Mouse (Mus musculus): ENCODE data around the gene Gm20388. TPM values are rescaled to one million over a fixed set of nuclear protein-coding genes. Genes with fewer than 3 reads are reported as not detected.

The Gm20388 gene
- polyA plus RNA-seq, 1 experiment from 2014 or later, result 5.3 TPM

- peaks cover 4% of the 10 kb centered on the region for H3K4me1 ChIP-seq (replicated peaks; ENCODE audit: control insufficient read depth, insufficient read depth, low read length)
- H3K4me3 ChIP-seq (ENCODE audit: low read depth, low read length), result no peak overlapping the region
- H3K9me3 ChIP-seq (ENCODE audit: control insufficient read depth, low read length), result no peaks in the 10 kb centered on the region
- ATAC-seq (replicated peaks; ENCODE audit: low FRiP score) (no peak), DNase-seq (ENCODE audit: low spot score) (no peak)
- 77% methylated on average over 5 of the region's 5 CpGs for WGBS
- no peaks in the 10 kb centered on the region for H3K27me3 ChIP-seq (replicated peaks; ENCODE audit: control insufficient read depth, insufficient read depth, low read length)
- no peak overlapping the region for H3K9ac ChIP-seq (ENCODE audit: low read depth, low read length)
- H3K4me2 ChIP-seq, result no peak overlapping the region
- peak overlapping the region; percentile 38; the same call in 1 of the 2 replicates for H3K27ac ChIP-seq (ENCODE audit: low read depth, low read length)
- peaks cover 5% of the 10 kb centered on the region; the same call in 1 of the 2 replicates for H3K36me3 ChIP-seq (ENCODE audit: control insufficient read depth, insufficient read depth, low read length)
These were observed 1721.8 kb downstream of the Gm20388 start for GRCm38 (mm10) chr8:121632401-121632800.

- no peaks in the 10 kb centered on the region for H3K9me3 ChIP-seq (ENCODE audit: control insufficient read depth, low read length)
- H3K27ac ChIP-seq (ENCODE audit: low read depth, low read length), result no peak overlapping the region
- H3K27me3 ChIP-seq (replicated peaks; ENCODE audit: control insufficient read depth, insufficient read depth, low read length), result no peaks in the 10 kb centered on the region
- H3K4me2 ChIP-seq, result no peak overlapping the region
- no peak overlapping the region for H3K4me3 ChIP-seq (ENCODE audit: low read depth, low read length)
- 37% methylated on average over 6 of the region's 6 CpGs for WGBS
- peaks cover 4% of the 10 kb centered on the region for H3K4me1 ChIP-seq (replicated peaks; ENCODE audit: control insufficient read depth, insufficient read depth, low read length)
- DNase-seq (ENCODE audit: low spot score) (no peak), ATAC-seq (replicated peaks; ENCODE audit: low FRiP score) (no peak)
- H3K9ac ChIP-seq (ENCODE audit: low read depth, low read length), result no peak overlapping the region
- H3K36me3 ChIP-seq (ENCODE audit: control insufficient read depth, insufficient read depth, low read length), result no peaks in the 10 kb centered on the region
These were observed 1724.9 kb downstream of the Gm20388 start for GRCm38 (mm10) chr8:121635534-121635933.

GRCm38 (mm10) chr8:121636180-121636579 is 1725.5 kb downstream of the Gm20388 start:
- H3K4me2 ChIP-seq, result no peak overlapping the region
- 72% methylated on average over 8 of the region's 8 CpGs for WGBS
- no peaks in the 10 kb centered on the region for H3K36me3 ChIP-seq (ENCODE audit: control insufficient read depth, insufficient read depth, low read length)
- H3K9me3 ChIP-seq (ENCODE audit: control insufficient read depth, low read length), result no peaks in the 10 kb centered on the region
- no peak overlapping the region; the same call in 1 of the 2 replicates for H3K27ac ChIP-seq (ENCODE audit: low read depth, low read length)
- peaks cover 4% of the 10 kb centered on the region for H3K4me1 ChIP-seq (replicated peaks; ENCODE audit: control insufficient read depth, insufficient read depth, low read length)
- H3K9ac ChIP-seq (ENCODE audit: low read depth, low read length), result no peak overlapping the region
- no peaks in the 10 kb centered on the region for H3K27me3 ChIP-seq (replicated peaks; ENCODE audit: control insufficient read depth, insufficient read depth, low read length)
- DNase-seq (ENCODE audit: low spot score) (no peak), ATAC-seq (replicated peaks; ENCODE audit: low FRiP score) (no peak)
- H3K4me3 ChIP-seq (ENCODE audit: low read depth, low read length), result no peak overlapping the region

GRCm38 (mm10) chr8:121642804-121643203 is 1732.2 kb downstream of the Gm20388 start:
- H3K9me3 ChIP-seq (ENCODE audit: control insufficient read depth, low read length), result no peaks in the 10 kb centered on the region
- no peaks in the 10 kb centered on the region; the same call in none of the 2 replicates for H3K4me1 ChIP-seq (replicated peaks; ENCODE audit: control insufficient read depth, insufficient read depth, low read length)
- no peak overlapping the region for H3K4me2 ChIP-seq
- DNase-seq (ENCODE audit: low spot score) (no peak), ATAC-seq (replicated peaks; ENCODE audit: low FRiP score) (no peak)
- no peaks in the 10 kb centered on the region for H3K36me3 ChIP-seq (ENCODE audit: control insufficient read depth, insufficient read depth, low read length)
- H3K27me3 ChIP-seq (replicated peaks; ENCODE audit: control insufficient read depth, insufficient read depth, low read length), result no peaks in the 10 kb centered on the region; the same call in 1 of the 2 replicates
- H3K27ac ChIP-seq (ENCODE audit: low read depth, low read length), result no peak overlapping the region
- WGBS, result 62% methylated on average over 3 of the region's 3 CpGs
- no peak overlapping the region for H3K9ac ChIP-seq (ENCODE audit: low read depth, low read length)
- no peak overlapping the region for H3K4me3 ChIP-seq (ENCODE audit: low read depth, low read length)

GRCm38 (mm10) chr8:121643384-121643783 is 1732.7 kb downstream of the Gm20388 start:
- no peak overlapping the region for H3K4me3 ChIP-seq (ENCODE audit: low read depth, low read length)
- H3K9ac ChIP-seq (ENCODE audit: low read depth, low read length), result no peak overlapping the region
- no peaks in the 10 kb centered on the region; the same call in 1 of the 2 replicates for H3K27me3 ChIP-seq (replicated peaks; ENCODE audit: control insufficient read depth, insufficient read depth, low read length)
- DNase-seq (ENCODE audit: low spot score) (no peak), ATAC-seq (replicated peaks; ENCODE audit: low FRiP score) (no peak)
- WGBS, result 43% methylated on average over 11 of the region's 11 CpGs
- H3K4me1 ChIP-seq (replicated peaks; ENCODE audit: control insufficient read depth, insufficient read depth, low read length), result no peaks in the 10 kb centered on the region; the same call in none of the 2 replicates
- no peaks in the 10 kb centered on the region for H3K9me3 ChIP-seq (ENCODE audit: control insufficient read depth, low read length)
- no peaks in the 10 kb centered on the region for H3K36me3 ChIP-seq (ENCODE audit: control insufficient read depth, insufficient read depth, low read length)
- no peak overlapping the region for H3K27ac ChIP-seq (ENCODE audit: low read depth, low read length)
- no peak overlapping the region for H3K4me2 ChIP-seq

GRCm38 (mm10) chr8:121647511-121648215 is 1737.0 kb downstream of the Gm20388 start:
- Histone ChIP-seq H3K9me3 (ENCODE audit: control insufficient read depth, low read length) (no peaks in the 10 kb centered on the region), H3K4me1 (replicated peaks; ENCODE audit: control insufficient read depth, insufficient read depth, low read length) (peaks cover 15% of the 10 kb centered on the region), H3K4me2 (no peak overlapping the region), H3K27ac (ENCODE audit: low read depth, low read length) (no peak overlapping the region), H3K9ac (ENCODE audit: low read depth, low read length) (no peak overlapping the region), H3K27me3 (replicated peaks; ENCODE audit: control insufficient read depth, insufficient read depth, low read length) (peaks cover 32% of the 10 kb centered on the region), H3K4me3 (ENCODE audit: low read depth, low read length) (no peak overlapping the region), H3K36me3 (ENCODE audit: control insufficient read depth, insufficient read depth, low read length) (no peaks in the 10 kb centered on the region)
- DNase-seq (ENCODE audit: low spot score), result no peak
- ATAC-seq (replicated peaks; ENCODE audit: low FRiP score), result no peak
- 86% methylated on average over 12 of the region's 12 CpGs for WGBS

GRCm38 (mm10) chr8:121648451-121648850 is 1737.8 kb downstream of the Gm20388 start:
- Histone ChIP-seq H3K27me3 (replicated peaks; ENCODE audit: control insufficient read depth, insufficient read depth, low read length) (peaks cover 40% of the 10 kb centered on the region), H3K9ac (ENCODE audit: low read depth, low read length) (no peak overlapping the region), H3K4me3 (ENCODE audit: low read depth, low read length) (no peak overlapping the region), H3K9me3 (ENCODE audit: control insufficient read depth, low read length) (no peaks in the 10 kb centered on the region), H3K4me2 (no peak overlapping the region), H3K36me3 (ENCODE audit: control insufficient read depth, insufficient read depth, low read length) (no peaks in the 10 kb centered on the region), H3K27ac (ENCODE audit: low read depth, low read length) (no peak overlapping the region), H3K4me1 (replicated peaks; ENCODE audit: control insufficient read depth, insufficient read depth, low read length) (peaks cover 16% of the 10 kb centered on the region)
- 76% methylated on average over 16 of the region's 16 CpGs for WGBS
- DNase-seq (ENCODE audit: low spot score) (no peak), ATAC-seq (replicated peaks; ENCODE audit: low FRiP score) (no peak)

GRCm38 (mm10) chr8:121649423-121649822 is 1738.8 kb downstream of the Gm20388 start:
- no peaks in the 10 kb centered on the region for H3K9me3 ChIP-seq (ENCODE audit: control insufficient read depth, low read length)
- no peak overlapping the region for H3K27ac ChIP-seq (ENCODE audit: low read depth, low read length)
- 76% methylated on average over 5 of the region's 5 CpGs for WGBS
- no peaks in the 10 kb centered on the region for H3K36me3 ChIP-seq (ENCODE audit: control insufficient read depth, insufficient read depth, low read length)
- H3K27me3 ChIP-seq (replicated peaks; ENCODE audit: control insufficient read depth, insufficient read depth, low read length), result peaks cover 50% of the 10 kb centered on the region
- H3K4me2 ChIP-seq, result peak overlapping the region; percentile 79
- peaks cover 22% of the 10 kb centered on the region for H3K4me1 ChIP-seq (replicated peaks; ENCODE audit: control insufficient read depth, insufficient read depth, low read length)
- no peak overlapping the region for H3K4me3 ChIP-seq (ENCODE audit: low read depth, low read length)
- ATAC-seq (replicated peaks; ENCODE audit: low FRiP score) (no peak), DNase-seq (ENCODE audit: low spot score) (no peak)
- no peak overlapping the region for H3K9ac ChIP-seq (ENCODE audit: low read depth, low read length)

- ATAC-seq (replicated peaks; ENCODE audit: low FRiP score) (no peak), DNase-seq (ENCODE audit: low spot score) (no peak)
- peaks cover 22% of the 10 kb centered on the region for H3K4me1 ChIP-seq (replicated peaks; ENCODE audit: control insufficient read depth, insufficient read depth, low read length)
- 72% methylated on average over 10 of the region's 10 CpGs for WGBS
- no peak overlapping the region for H3K27ac ChIP-seq (ENCODE audit: low read depth, low read length)
- no peak overlapping the region for H3K4me3 ChIP-seq (ENCODE audit: low read depth, low read length)
- no peak overlapping the region for H3K9ac ChIP-seq (ENCODE audit: low read depth, low read length)
- peak overlapping the region; percentile 79 for H3K4me2 ChIP-seq
- no peaks in the 10 kb centered on the region for H3K9me3 ChIP-seq (ENCODE audit: control insufficient read depth, low read length)
- H3K36me3 ChIP-seq (ENCODE audit: control insufficient read depth, insufficient read depth, low read length), result no peaks in the 10 kb centered on the region
- H3K27me3 ChIP-seq (replicated peaks; ENCODE audit: control insufficient read depth, insufficient read depth, low read length), result peaks cover 55% of the 10 kb centered on the region
These were observed 1739.3 kb downstream of the Gm20388 start for GRCm38 (mm10) chr8:121649904-121650303.
